Mouse (Mus musculus): ENCODE results near the gene Madd. TPM values are rescaled to one million over a fixed set of nuclear protein-coding genes. Genes with fewer than 3 reads are reported as not detected.

Gene Madd
- polyA plus RNA-seq, 1 experiment, result 12.2 TPM

- no peaks in the 10 kb centered on the region for H3K27me3 ChIP-seq (ENCODE audit: control insufficient read depth, insufficient read depth, low read length)
- 2% methylated on average over 7 of the region's 7 CpGs for WGBS
- no peaks in the 10 kb centered on the region for H3K36me3 ChIP-seq (ENCODE audit: control insufficient read depth, insufficient read depth, low read length)
- no peaks in the 10 kb centered on the region for H3K4me1 ChIP-seq (ENCODE audit: control insufficient read depth, insufficient read depth, insufficient read length, low read length)
- no peak overlapping the region for H3K27ac ChIP-seq (ENCODE audit: insufficient read depth, low read depth, low read length)
- no peak overlapping the region for H3K4me3 ChIP-seq (ENCODE audit: low read depth, low read length)
- TF ChIP-seq POLR2A (IDR thresholded peaks at IDR 0.05; ENCODE audit: low read depth, low read length) (no peak), CTCF (IDR thresholded peaks at IDR 0.05; ENCODE audit: extremely low read depth, insufficient read length, insufficient replicate concordance, low read depth, low read length) (peak; percentile 95)
These were observed 82.4 kb downstream of the Madd start for GRCm38 (mm10) chr2:91101124-91101740.

- H3K27ac ChIP-seq (ENCODE audit: insufficient read depth, low read depth, low read length), result 0 out of 2 replicates have a peak overlapping the region, but pooled peaks have one; percentile 67
- H3K36me3 ChIP-seq (ENCODE audit: control insufficient read depth, insufficient read depth, low read length), result no peaks in the 10 kb centered on the region
- peak overlapping the region; percentile 65 for H3K4me3 ChIP-seq (ENCODE audit: low read depth, low read length)
- no peak for TF ChIP-seq CTCF (IDR thresholded peaks at IDR 0.05; ENCODE audit: extremely low read depth, insufficient read length, insufficient replicate concordance, low read depth, low read length)
- TF ChIP-seq POLR2A (IDR thresholded peaks at IDR 0.05; ENCODE audit: low read depth, low read length), result no peak
- H3K4me1 ChIP-seq (ENCODE audit: control insufficient read depth, insufficient read depth, insufficient read length, low read length), result no peaks in the 10 kb centered on the region
- H3K27me3 ChIP-seq (ENCODE audit: control insufficient read depth, insufficient read depth, low read length), result no peaks in the 10 kb centered on the region
- whole genome bisulfite sequencing, result 71% methylated on average over 2 of the region's 2 CpGs
These were observed 85.5 kb downstream of the Madd start for GRCm38 (mm10) chr2:91098156-91098555.

- 74% methylated on average over 10 of the region's 10 CpGs for WGBS
- Histone ChIP-seq H3K36me3 (ENCODE audit: control insufficient read depth, insufficient read depth, low read length) (no peaks in the 10 kb centered on the region), H3K4me3 (ENCODE audit: low read depth, low read length) (peak overlapping the region; percentile 65), H3K4me1 (ENCODE audit: control insufficient read depth, insufficient read depth, insufficient read length, low read length) (no peaks in the 10 kb centered on the region), H3K27me3 (ENCODE audit: control insufficient read depth, insufficient read depth, low read length) (no peaks in the 10 kb centered on the region), H3K27ac (ENCODE audit: insufficient read depth, low read depth, low read length) (peak overlapping the region; percentile 67)
- TF ChIP-seq POLR2A (IDR thresholded peaks at IDR 0.05; ENCODE audit: low read depth, low read length) (no peak), CTCF (IDR thresholded peaks at IDR 0.05; ENCODE audit: extremely low read depth, insufficient read length, insufficient replicate concordance, low read depth, low read length) (no peak)
These were observed 86.6 kb downstream of the Madd start for GRCm38 (mm10) chr2:91097015-91097414.

GRCm38 (mm10) chr2:91096524-91096923 is 87.1 kb downstream of the Madd start:
- no peaks in the 10 kb centered on the region for H3K36me3 ChIP-seq (ENCODE audit: control insufficient read depth, insufficient read depth, low read length)
- TF ChIP-seq CTCF (IDR thresholded peaks at IDR 0.05; ENCODE audit: extremely low read depth, insufficient read length, insufficient replicate concordance, low read depth, low read length) (no peak), POLR2A (IDR thresholded peaks at IDR 0.05; ENCODE audit: low read depth, low read length) (no peak)
- 62% methylated on average over 14 of the region's 14 CpGs for WGBS
- peak overlapping the region; percentile 67 for H3K27ac ChIP-seq (ENCODE audit: insufficient read depth, low read depth, low read length)
- H3K27me3 ChIP-seq (ENCODE audit: control insufficient read depth, insufficient read depth, low read length), result no peaks in the 10 kb centered on the region
- no peaks in the 10 kb centered on the region for H3K4me1 ChIP-seq (ENCODE audit: control insufficient read depth, insufficient read depth, insufficient read length, low read length)
- peak overlapping the region; percentile 65 for H3K4me3 ChIP-seq (ENCODE audit: low read depth, low read length)

- Histone ChIP-seq H3K27me3 (ENCODE audit: control insufficient read depth, insufficient read depth, low read length) (no peaks in the 10 kb centered on the region), H3K4me1 (ENCODE audit: control insufficient read depth, insufficient read depth, insufficient read length, low read length) (no peaks in the 10 kb centered on the region), H3K36me3 (ENCODE audit: control insufficient read depth, insufficient read depth, low read length) (no peaks in the 10 kb centered on the region), H3K27ac (ENCODE audit: insufficient read depth, low read depth, low read length) (no peak overlapping the region), H3K4me3 (ENCODE audit: low read depth, low read length) (no peak overlapping the region)
- TF ChIP-seq CTCF (IDR thresholded peaks at IDR 0.05; ENCODE audit: extremely low read depth, insufficient read length, insufficient replicate concordance, low read depth, low read length) (no peak), POLR2A (IDR thresholded peaks at IDR 0.05; ENCODE audit: low read depth, low read length) (no peak)
- WGBS, result 69% methylated on average over 6 of the region's 6 CpGs
These were observed 92.8 kb downstream of the Madd start for GRCm38 (mm10) chr2:91090827-91091226.

GRCm38 (mm10) chr2:91090208-91090607 is 93.4 kb downstream of the Madd start:
- Histone ChIP-seq H3K27ac (ENCODE audit: insufficient read depth, low read depth, low read length) (no peak overlapping the region), H3K4me3 (ENCODE audit: low read depth, low read length) (no peak overlapping the region), H3K27me3 (ENCODE audit: control insufficient read depth, insufficient read depth, low read length) (no peaks in the 10 kb centered on the region), H3K36me3 (ENCODE audit: control insufficient read depth, insufficient read depth, low read length) (no peaks in the 10 kb centered on the region), H3K4me1 (ENCODE audit: control insufficient read depth, insufficient read depth, insufficient read length, low read length) (no peaks in the 10 kb centered on the region)
- no peak for TF ChIP-seq CTCF (IDR thresholded peaks at IDR 0.05; ENCODE audit: extremely low read depth, insufficient read length, insufficient replicate concordance, low read depth, low read length)
- TF ChIP-seq POLR2A (IDR thresholded peaks at IDR 0.05; ENCODE audit: low read depth, low read length), result no peak
- WGBS, result 50% methylated on average over 6 of the region's 6 CpGs

GRCm38 (mm10) chr2:91088987-91089386 is 94.7 kb downstream of the Madd start:
- H3K27ac ChIP-seq (ENCODE audit: insufficient read depth, low read depth, low read length), result no peak overlapping the region
- H3K27me3 ChIP-seq (ENCODE audit: control insufficient read depth, insufficient read depth, low read length), result no peaks in the 10 kb centered on the region
- 72% methylated on average over 9 of the region's 9 CpGs for whole genome bisulfite sequencing
- TF ChIP-seq CTCF (IDR thresholded peaks at IDR 0.05; ENCODE audit: extremely low read depth, insufficient read length, insufficient replicate concordance, low read depth, low read length) (no peak), POLR2A (IDR thresholded peaks at IDR 0.05; ENCODE audit: low read depth, low read length) (no peak)
- H3K4me3 ChIP-seq (ENCODE audit: low read depth, low read length), result no peak overlapping the region
- H3K36me3 ChIP-seq (ENCODE audit: control insufficient read depth, insufficient read depth, low read length), result no peaks in the 10 kb centered on the region
- no peaks in the 10 kb centered on the region for H3K4me1 ChIP-seq (ENCODE audit: control insufficient read depth, insufficient read depth, insufficient read length, low read length)

All from small intestine, adult 2 months (tissue).